Mouse (Mus musculus): ENCODE results near the gene Dnajb14.

DNA sequence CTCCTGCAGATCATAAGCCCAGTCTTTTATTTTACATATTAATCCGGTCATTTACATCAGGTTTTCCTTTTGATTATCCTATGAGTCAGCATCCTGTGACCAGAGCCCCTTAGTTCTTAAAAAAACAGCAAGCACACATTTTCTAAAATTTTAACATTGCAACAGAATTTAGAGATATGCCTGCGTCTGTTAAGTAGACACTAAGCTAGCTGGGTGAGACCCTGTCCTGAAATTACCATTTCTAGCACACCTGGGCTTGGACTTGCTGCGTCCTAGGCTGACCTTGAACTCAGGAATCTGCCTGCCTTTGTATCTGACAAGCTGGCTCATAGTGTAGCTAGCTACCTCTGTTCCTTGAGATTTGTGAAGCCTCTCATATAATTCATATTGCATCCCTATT is 62.5 kb downstream of the Dnajb14 start:
- TF ChIP-seq CTCF (IDR thresholded peaks at IDR 0.05; ENCODE audit: insufficient read depth, low read length) (no peak), POLR2A (IDR thresholded peaks at IDR 0.05; ENCODE audit: borderline replicate concordance, extremely low read depth, low read depth, low read length) (no peak)
